Mouse (Mus musculus) right cerebral cortex, adult 2 months (tissue): ENCODE results near the gene Ecel1.

Experiments used
- DNase-seq, 2 experiments: peaks; one replicate each; pipeline ENCODE4 v3.0.0; 2021 to 2022; ENCODE audit warnings: low spot score in 2 of 2

Gene Ecel1

GRCm38 (mm10) chr1:87156199-87156587 lies at the start of gene Ecel1:
Gene Ecel1 (minus strand): TSS chr1:87156521.
- no peak for DNase-seq

- DNase-seq: no peak
Observed at GRCm38 (mm10) chr1:87205502-87205901, 49.2 kb upstream of the Ecel1 start.

GRCm38 (mm10) chr1:87205038-87205437 lies 48.7 kb upstream of the Ecel1 start:
- no peak for DNase-seq

GRCm38 (mm10) chr1:87204465-87204864 lies 48.1 kb upstream of the Ecel1 start, which contains the start of gene Chrng:
Gene Chrng (plus strand): TSS chr1:87204657.
- DNase-seq: no peak

- DNase-seq: no peak
Observed at GRCm38 (mm10) chr1:87203779-87204178, 47.5 kb upstream of the Ecel1 start.

- no peak for DNase-seq
Observed at GRCm38 (mm10) chr1:87201848-87202247, 45.5 kb upstream of the Ecel1 start.

- DNase-seq: no peak
Observed at GRCm38 (mm10) chr1:87200811-87201210, 44.5 kb upstream of the Ecel1 start.

- DNase-seq: no peak
Observed at GRCm38 (mm10) chr1:87198119-87199065, 42.1 kb upstream of the Ecel1 start.

- no peak for DNase-seq
Observed at GRCm38 (mm10) chr1:87197296-87197695, 41.0 kb upstream of the Ecel1 start.

GRCm38 (mm10) chr1:87190429-87190828 lies 34.1 kb upstream of the Ecel1 start, which contains the start of gene Chrnd:
Gene Chrnd (plus strand): TSS chr1:87190607.
- no peak for DNase-seq

- peak; percentile 75 to 81 for DNase-seq
Observed at GRCm38 (mm10) chr1:87187037-87187355, 30.7 kb upstream of the Ecel1 start.

- no peak for DNase-seq
Observed at GRCm38 (mm10) chr1:87186261-87187036, 30.1 kb upstream of the Ecel1 start.

- DNase-seq: no peak
Observed at GRCm38 (mm10) chr1:87185526-87185925, 29.2 kb upstream of the Ecel1 start.

- peak; percentile 74 to 77 for DNase-seq
Observed at GRCm38 (mm10) chr1:87184751-87185139, 28.4 kb upstream of the Ecel1 start.

- no peak for DNase-seq
Observed at GRCm38 (mm10) chr1:87183998-87184750, 27.9 kb upstream of the Ecel1 start.

GRCm38 (mm10) chr1:87183013-87183412 lies 26.7 kb upstream of the Ecel1 start, which contains the start of gene Prss56:
Gene Prss56 (plus strand): TSS chr1:87183313.
- no peak for DNase-seq

- peak in 1 of 2 experiments; percentile 48 for DNase-seq
Observed at GRCm38 (mm10) chr1:87180896-87181295, 24.6 kb upstream of the Ecel1 start.

- peak; percentile 52 to 60 for DNase-seq
Observed at GRCm38 (mm10) chr1:87175852-87176292, 19.6 kb upstream of the Ecel1 start.

GRCm38 (mm10) chr1:87174006-87174955 lies 18.0 kb upstream of the Ecel1 start:
- DNase-seq: peak; percentile 52

GRCm38 (mm10) chr1:87172316-87172715 lies 16.0 kb upstream of the Ecel1 start:
- DNase-seq: no peak

GRCm38 (mm10) chr1:87171312-87171711 lies 15.0 kb upstream of the Ecel1 start:
- DNase-seq: no peak
